Mouse (Mus musculus) kidney, embryonic 16.5 days (tissue): ENCODE measurements around the gene Cdk9. TPM values are rescaled to one million over a fixed set of nuclear protein-coding genes. Genes with fewer than 3 reads are reported as not detected.

ENCODE experiments used
- ATAC-seq: fragments of 200-750 bp; cut with Nextera tagmentation; 2 replicates; pipeline ENCODE4 v1.8.0; 2017; ENCODE audit warnings: moderate TSS enrichment; ENCODE audit not compliant: low FRiP score, low TSS enrichment
- H3K27ac ChIP-seq: fragments of 300-500 bp; sonication (generic); 2 replicates; pipeline ENCODE4 v1.5.1; 2014; ENCODE audit warnings: low read length
- H3K27me3 ChIP-seq: fragments of 300-500 bp; sonication (generic); 2 replicates; pipeline ENCODE4 v1.6.1; 2014; ENCODE audit warnings: low read length, control low read depth, mixed read lengths; ENCODE audit not compliant: insufficient read depth
- H3K36me3 ChIP-seq: fragments of 300-500 bp; sonication (generic); 2 replicates; pipeline ENCODE4 v1.6.1; 2014; ENCODE audit warnings: low read length, control low read depth, mixed read lengths; ENCODE audit not compliant: insufficient read depth
- H3K4me1 ChIP-seq: fragments of 300-500 bp; sonication (generic); 2 replicates; pipeline ENCODE4 v1.6.1; 2014; ENCODE audit warnings: low read length, control low read depth, mixed read lengths; ENCODE audit not compliant: insufficient read depth
- H3K4me2 ChIP-seq: fragments of 300-500 bp; sonication (generic); replicated peaks from 2 replicates; pipeline ENCODE4 v1.6.1; 2014; ENCODE audit warnings: low read depth, low read length
- H3K4me3 ChIP-seq: fragments of 300-500 bp; sonication (generic); 2 replicates; pipeline ENCODE4 v1.5.1; 2014; ENCODE audit warnings: mild to moderate bottlenecking, low read length
- H3K9ac ChIP-seq: fragments of 300-500 bp; sonication (generic); replicated peaks from 2 replicates; pipeline ENCODE4 v1.6.1; 2014; ENCODE audit warnings: low read length
- H3K9me3 ChIP-seq: fragments of 300-500 bp; sonication (generic); 2 replicates; pipeline ENCODE4 v1.6.1; 2016; ENCODE audit warnings: low read length, control low read depth
- WGBS: fragments of 180-500 bp; shearing (Covaris S2); extraction: QIAGEN DNeasy Blood & Tissue Kit; methylation state at CpG from one replicate; pipeline ENCODE4 v1.1.7; 2014; 5-methylcytosine and 5-hydroxymethylcytosine counted together
- polyA plus RNA-seq: library from polyadenylated mRNA; unstranded; fragments of >200 nt; fragmentation: Nextera tagmentation; extraction: Ambion mirVana; gene quantifications from 2 replicates; pipeline ENCODE4 v1.2.1, GENCODE M21; 2015

The Cdk9 gene
- polyA plus RNA-seq, 1 experiment from 2014 or later = 113 TPM

- Histone ChIP-seq H3K27me3 (no peaks in the 10 kb centered on the region), H3K27ac (no peak overlapping the region), H3K4me1 (no peaks in the 10 kb centered on the region), H3K36me3 (peaks cover 32% of the 10 kb centered on the region), H3K4me2 (no peak overlapping the region), H3K9me3 (no peaks in the 10 kb centered on the region), H3K4me3 (no peak overlapping the region), H3K9ac (no peak overlapping the region)
- WGBS = 70% methylated on average over 16 of the region's 16 CpGs
- ATAC-seq = peak; percentile 40; the same call in 1 of the 2 replicates
These were observed 39.5 kb downstream of the Cdk9 start for GRCm38 (mm10) chr2:32673176-32673917.

GRCm38 (mm10) chr2:32671907-32672595, 40.8 kb downstream of the Cdk9 start:
- H3K27ac ChIP-seq = no peak overlapping the region
- WGBS = 73% methylated on average over 9 of the region's 9 CpGs
- no peak overlapping the region for H3K4me2 ChIP-seq
- no peak overlapping the region for H3K9ac ChIP-seq
- H3K36me3 ChIP-seq = peaks cover 30% of the 10 kb centered on the region
- no peaks in the 10 kb centered on the region for H3K9me3 ChIP-seq
- no peak for ATAC-seq
- H3K4me1 ChIP-seq = no peaks in the 10 kb centered on the region
- no peak overlapping the region for H3K4me3 ChIP-seq
- no peaks in the 10 kb centered on the region for H3K27me3 ChIP-seq

- no peaks in the 10 kb centered on the region for H3K9me3 ChIP-seq
- ATAC-seq = no peak
- H3K36me3 ChIP-seq = peaks cover 26% of the 10 kb centered on the region
- WGBS = 88% methylated on average over 9 of the region's 9 CpGs
- H3K4me3 ChIP-seq = no peak overlapping the region
- H3K27me3 ChIP-seq = no peaks in the 10 kb centered on the region
- peaks cover 2% of the 10 kb centered on the region; the same call in 1 of the 2 replicates for H3K4me1 ChIP-seq
- no peak overlapping the region for H3K9ac ChIP-seq
- H3K27ac ChIP-seq = no peak overlapping the region
- no peak overlapping the region for H3K4me2 ChIP-seq
These were observed 41.7 kb downstream of the Cdk9 start for GRCm38 (mm10) chr2:32671147-32671546.

- no peaks in the 10 kb centered on the region for H3K27me3 ChIP-seq
- H3K36me3 ChIP-seq = peaks cover 14% of the 10 kb centered on the region
- WGBS = 44% methylated on average over 3 of the region's 3 CpGs
- no peak for ATAC-seq
- no peak overlapping the region for H3K4me2 ChIP-seq
- H3K4me1 ChIP-seq = peaks cover 7% of the 10 kb centered on the region; the same call in 1 of the 2 replicates
- no peaks in the 10 kb centered on the region for H3K9me3 ChIP-seq
- H3K27ac ChIP-seq = no peak overlapping the region
- no peak overlapping the region for H3K9ac ChIP-seq
- no peak overlapping the region for H3K4me3 ChIP-seq
These were observed 43.0 kb downstream of the Cdk9 start for GRCm38 (mm10) chr2:32669876-32670275.

GRCm38 (mm10) chr2:32668176-32668575, 44.7 kb downstream of the Cdk9 start:
- no peak overlapping the region for H3K9ac ChIP-seq
- H3K9me3 ChIP-seq = no peaks in the 10 kb centered on the region
- peaks cover 5% of the 10 kb centered on the region; the same call in 1 of the 2 replicates for H3K36me3 ChIP-seq
- no peak overlapping the region for H3K27ac ChIP-seq
- H3K27me3 ChIP-seq = no peaks in the 10 kb centered on the region
- ATAC-seq = no peak
- H3K4me3 ChIP-seq = no peak overlapping the region
- H3K4me1 ChIP-seq = peaks cover 7% of the 10 kb centered on the region; the same call in 1 of the 2 replicates
- WGBS = 92% methylated on average over 7 of the region's 7 CpGs
- H3K4me2 ChIP-seq = no peak overlapping the region

GRCm38 (mm10) chr2:32667775-32668174, 45.1 kb downstream of the Cdk9 start:
- Histone ChIP-seq H3K9ac (no peak overlapping the region), H3K4me2 (no peak overlapping the region), H3K27ac (no peak overlapping the region), H3K36me3 (0 out of 2 replicates have a peak, but pooled peaks cover 4% of the 10 kb centered on the region), H3K4me1 (peaks cover 7% of the 10 kb centered on the region; the same call in 1 of the 2 replicates), H3K9me3 (no peaks in the 10 kb centered on the region), H3K27me3 (no peaks in the 10 kb centered on the region), H3K4me3 (no peak overlapping the region)
- no peak for ATAC-seq
- WGBS = 51% methylated on average over 11 of the region's 11 CpGs

GRCm38 (mm10) chr2:32665853-32666252, 47.0 kb downstream of the Cdk9 start:
- H3K4me2 ChIP-seq = no peak overlapping the region
- H3K4me3 ChIP-seq = no peak overlapping the region
- no peaks in the 10 kb centered on the region for H3K9me3 ChIP-seq
- no peak overlapping the region for H3K27ac ChIP-seq
- ATAC-seq = no peak
- H3K9ac ChIP-seq = no peak overlapping the region
- H3K27me3 ChIP-seq = no peaks in the 10 kb centered on the region
- 77% methylated on average over 6 of the region's 6 CpGs for WGBS
- H3K36me3 ChIP-seq = no peaks in the 10 kb centered on the region
- H3K4me1 ChIP-seq = peaks cover 21% of the 10 kb centered on the region

- Histone ChIP-seq H3K27me3 (no peaks in the 10 kb centered on the region), H3K4me2 (no peak overlapping the region), H3K36me3 (no peaks in the 10 kb centered on the region), H3K9me3 (no peaks in the 10 kb centered on the region), H3K27ac (no peak overlapping the region), H3K4me3 (no peak overlapping the region), H3K9ac (0 out of 2 replicates have a peak overlapping the region, but pooled peaks have one; percentile 13), H3K4me1 (peaks cover 21% of the 10 kb centered on the region)
- 69% methylated on average over 8 of the region's 8 CpGs for WGBS
- ATAC-seq = 0 out of 2 replicates have a peak, but pooled peaks have one; percentile 33
These were observed 47.5 kb downstream of the Cdk9 start for GRCm38 (mm10) chr2:32665345-32665744.

- H3K9ac ChIP-seq = no peak overlapping the region
- H3K4me3 ChIP-seq = no peak overlapping the region
- WGBS = 50% methylated on average over 5 of the region's 5 CpGs
- no peak for ATAC-seq
- no peaks in the 10 kb centered on the region for H3K27me3 ChIP-seq
- H3K4me1 ChIP-seq = peaks cover 21% of the 10 kb centered on the region
- no peaks in the 10 kb centered on the region for H3K9me3 ChIP-seq
- H3K4me2 ChIP-seq = no peak overlapping the region
- peak overlapping the region; percentile 6; the same call in 1 of the 2 replicates for H3K27ac ChIP-seq
- no peaks in the 10 kb centered on the region for H3K36me3 ChIP-seq
These were observed 50.6 kb downstream of the Cdk9 start for GRCm38 (mm10) chr2:32662291-32662690.
